ENCODE assay signal across 15 mouse cellular contexts in genomic region chr1:22293310-22293709, GRCm38 (mm10).
"Had no signal": no experiment of that assay in that cellular context is flagged by ENCODE, and none has a peak within 500 bp of the region (broad histone marks: within the 10 kb centered on the region; RNA-seq: fewer than 3 reads in every experiment).

No protein-coding gene starts in this region.

- ATAC-seq: hindbrain, embryonic 16.5 days had no signal

- DNase-seq: gastrocnemius, adult 2 months; gastrocnemius, postnatal 10 days; gastrocnemius, postnatal 25 days; heart, adult 11 months; heart, adult 2 months; heart, postnatal 14 days; heart, postnatal 36 days; kidney, adult 18-20 months; kidney, adult 8-10 months; kidney, postnatal 10 days; kidney, postnatal 25 days; kidney, postnatal 4 days; liver; liver, embryonic 13.5 days had no signal
